8 mouse cellular contexts compared by ENCODE assay signal in genomic region chr7:112023601-112024445, GRCm38 (mm10). TPM values are rescaled to one million over a fixed set of nuclear protein-coding genes. Genes with fewer than 3 reads are reported as not detected.
A peak's percentile ranks its signal among the peaks of the same experiment; 100 is the strongest.
DNase-seq lines count a peak whose midpoint lies in the region; ATAC-seq lines count a peak whose summit lies in the region.

No protein-coding gene starts in this region.

- H3K27ac ChIP-seq in intestine, embryonic 15.5 days = peak overlapping the region; percentile 98

- no peaks in the 10 kb centered on the region for H3K9me3 ChIP-seq in intestine, embryonic 15.5 days

- H3K9ac ChIP-seq in intestine, embryonic 15.5 days = peak overlapping the region; percentile 99

- WGBS in intestine, embryonic 15.5 days = under 1% methylated on average over 58 of the region's 58 CpGs

- H3K4me1 ChIP-seq in intestine, embryonic 15.5 days (replicated peaks) = peaks cover 22% of the 10 kb centered on the region

- peak; percentile 62 for ATAC-seq in erythroid progenitor cell, adult 5-6 weeks (replicated peaks; ENCODE audit: low FRiP score, poor library complexity, severe bottlenecking)
- ATAC-seq in intestine, embryonic 15.5 days = peak; percentile 74

- no peaks in the 10 kb centered on the region for H3K36me3 ChIP-seq in intestine, embryonic 15.5 days

- no peaks in the 10 kb centered on the region for H3K27me3 ChIP-seq in intestine, embryonic 15.5 days (replicated peaks)

- peak; percentile 52 for DNase-seq in adrenal gland, adult 8-10 months
- DNase-seq in adrenal gland, postnatal 10 days = no peak
- peak; percentile 57 for DNase-seq in spleen, adult 12 weeks (ENCODE audit: low spot score)
- no peak for DNase-seq in spleen, adult 18-20 months
- DNase-seq in mesoderm, embryonic 11.5 days (ENCODE audit: low read depth, low spot score) = peak; percentile 54
- peak; percentile 65 for DNase-seq in thymus, postnatal 14 days

- H3K4me3 ChIP-seq in intestine, embryonic 15.5 days (replicated peaks) = peak overlapping the region; percentile 92

- H3K4me2 ChIP-seq in intestine, embryonic 15.5 days (replicated peaks) = peak overlapping the region; percentile 75

RNA-seq across cellular contexts. Expression of gene Usp47, which starts 0.5 kb away (rescaled TPM):
- total RNA-seq in adrenal gland, adult 8-10 months (2022) = 10 to 100 TPM; 65.9 to 71.9 (median 67.5) TPM
- 10 to 100 TPM; 58.9 to 74.1 TPM for total RNA-seq in adrenal gland, postnatal 10 days (2021)
- total RNA-seq in erythroid progenitor cell, adult 5-6 weeks (2015; ENCODE audit: low replicate concordance) = 24.7 and 26.3 TPM in 2 replicates
- total RNA-seq in erythroid progenitor cell, adult 5-6 weeks (2017; ENCODE audit: low replicate concordance) = 62.9 and 64.2 TPM in 2 replicates
- 55.9 and 61.5 TPM in 2 replicates for polyA plus RNA-seq in intestine, embryonic 15.5 days (2015; fragmentation: Nextera tagmentation; extraction: Ambion mirVana)

Comparison
In these comparisons a context has a peak if more than half of its experiments do, and no peak if none do; other contexts are left out.
1. DNase-seq: peak in adrenal gland, adult 8-10 months (single experiment), spleen, adult 12 weeks (single experiment), mesoderm, embryonic 11.5 days (single experiment) and thymus, postnatal 14 days (single experiment); none in adrenal gland, postnatal 10 days (single experiment) and spleen, adult 18-20 months (0 of 2).